Mouse (Mus musculus): Measurements from ENCODE around the gene Gm10277. TPM values are rescaled to one million over a fixed set of nuclear protein-coding genes. Genes with fewer than 3 reads are reported as not detected.

Gene Gm10277
- total and polyA plus RNA-seq, 2 experiments from 2014 or later: 0.69 TPM; not detected in 1

DNA sequence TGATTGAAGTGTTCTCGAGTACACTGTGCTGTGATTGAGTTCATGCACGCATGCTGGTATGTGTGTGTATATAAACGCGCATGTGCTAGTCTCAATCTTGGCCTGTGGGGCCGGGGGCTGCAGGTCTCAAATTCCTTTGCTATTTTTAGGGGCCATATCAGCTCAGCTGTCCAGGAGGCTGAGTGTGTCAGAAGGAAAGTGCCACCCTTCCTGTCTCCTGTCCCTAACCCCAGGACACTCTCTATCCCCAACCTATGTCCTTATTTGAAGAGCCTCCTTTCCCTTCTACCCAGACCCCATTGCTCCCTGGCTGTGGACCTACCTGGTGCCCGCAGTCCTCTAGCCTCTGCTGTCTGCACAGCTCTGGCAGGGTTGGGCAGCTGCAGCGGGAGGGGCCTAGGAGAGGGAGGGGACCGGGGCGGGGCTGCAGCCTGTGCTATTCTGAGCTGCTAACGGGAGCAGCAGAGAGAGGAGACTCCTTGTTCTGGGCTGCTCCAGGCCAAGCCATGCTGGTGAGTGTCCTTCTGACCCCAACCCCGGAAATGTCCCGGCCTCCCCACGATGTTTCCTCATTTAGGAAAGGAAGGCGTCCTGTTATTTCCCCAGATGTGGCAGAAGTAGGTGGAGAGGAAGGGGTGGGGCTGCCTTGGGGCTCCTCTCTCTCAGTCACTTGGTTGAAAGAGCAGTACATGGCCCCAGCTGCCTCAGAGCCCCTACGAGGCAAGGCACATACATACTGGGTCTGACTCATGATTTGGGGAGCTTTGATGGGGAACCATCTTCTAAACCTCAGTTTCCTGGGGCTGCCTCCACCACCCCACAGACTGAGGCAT lies 13.5 kb upstream of the Gm10277 start:
- H3K27ac ChIP-seq: no peak overlapping the region
- TF ChIP-seq CTCF (IDR thresholded peaks at IDR 0.05; ENCODE audit: low read depth): no peak
- H3K4me3 ChIP-seq (ENCODE audit: low read length): no peak overlapping the region
- no peaks in the 10 kb centered on the region for H3K9me3 ChIP-seq (ENCODE audit: low read length)
- no peaks in the 10 kb centered on the region for H3K27me3 ChIP-seq (ENCODE audit: insufficient read depth, low read length)
- peaks cover 6% of the 10 kb centered on the region; the same call in 1 of the 2 replicates for H3K4me1 ChIP-seq (ENCODE audit: insufficient read depth, low read length)
- no peak overlapping the region; the same call in 1 of the 2 replicates for H3K9ac ChIP-seq (replicated peaks; ENCODE audit: low read length)
- no peaks in the 10 kb centered on the region for H3K36me3 ChIP-seq (ENCODE audit: insufficient read depth, low read length)
- 0 out of 2 replicates have a peak overlapping the region, but pooled peaks have one; percentile 18 for H3K4me2 ChIP-seq (ENCODE audit: low read depth, low read length)
- ATAC-seq (peak; percentile 62; the same call in 1 of the 2 replicates), DNase-seq (ENCODE audit: low spot score) (no peak)
- WGBS: 37% methylated on average over 14 of the region's 15 CpGs

- DNase-seq (ENCODE audit: low spot score) (no peak), ATAC-seq (no peak)
- Histone ChIP-seq H3K27ac (no peak overlapping the region), H3K4me3 (ENCODE audit: low read length) (no peak overlapping the region), H3K36me3 (ENCODE audit: insufficient read depth, low read length) (no peaks in the 10 kb centered on the region), H3K4me1 (ENCODE audit: insufficient read depth, low read length) (peaks cover 6% of the 10 kb centered on the region; the same call in 1 of the 2 replicates), H3K27me3 (ENCODE audit: insufficient read depth, low read length) (no peaks in the 10 kb centered on the region), H3K9me3 (ENCODE audit: low read length) (no peaks in the 10 kb centered on the region), H3K9ac (replicated peaks; ENCODE audit: low read length) (no peak overlapping the region), H3K4me2 (ENCODE audit: low read depth, low read length) (no peak overlapping the region)
- TF ChIP-seq CTCF (IDR thresholded peaks at IDR 0.05; ENCODE audit: low read depth): no peak
- WGBS: 61% methylated on average over 9 of the region's 9 CpGs
These were observed 12.9 kb upstream of the Gm10277 start for GRCm38 (mm10) chr11:77800491-77800868.

GRCm38 (mm10) chr11:77795216-77795615 lies 7.7 kb upstream of the Gm10277 start:
- Histone ChIP-seq H3K4me1 (ENCODE audit: insufficient read depth, low read length) (peaks cover 14% of the 10 kb centered on the region), H3K27me3 (ENCODE audit: insufficient read depth, low read length) (no peaks in the 10 kb centered on the region), H3K4me2 (ENCODE audit: low read depth, low read length) (no peak overlapping the region), H3K27ac (no peak overlapping the region), H3K36me3 (ENCODE audit: insufficient read depth, low read length) (no peaks in the 10 kb centered on the region), H3K9ac (replicated peaks; ENCODE audit: low read length) (no peak overlapping the region), H3K9me3 (ENCODE audit: low read length) (no peaks in the 10 kb centered on the region), H3K4me3 (ENCODE audit: low read length) (no peak overlapping the region)
- ATAC-seq: no peak
- 73% methylated on average over 5 of the region's 5 CpGs for WGBS
- no peak for TF ChIP-seq CTCF (IDR thresholded peaks at IDR 0.05; ENCODE audit: low read depth)
- no peak for DNase-seq (ENCODE audit: low spot score)

DNA sequence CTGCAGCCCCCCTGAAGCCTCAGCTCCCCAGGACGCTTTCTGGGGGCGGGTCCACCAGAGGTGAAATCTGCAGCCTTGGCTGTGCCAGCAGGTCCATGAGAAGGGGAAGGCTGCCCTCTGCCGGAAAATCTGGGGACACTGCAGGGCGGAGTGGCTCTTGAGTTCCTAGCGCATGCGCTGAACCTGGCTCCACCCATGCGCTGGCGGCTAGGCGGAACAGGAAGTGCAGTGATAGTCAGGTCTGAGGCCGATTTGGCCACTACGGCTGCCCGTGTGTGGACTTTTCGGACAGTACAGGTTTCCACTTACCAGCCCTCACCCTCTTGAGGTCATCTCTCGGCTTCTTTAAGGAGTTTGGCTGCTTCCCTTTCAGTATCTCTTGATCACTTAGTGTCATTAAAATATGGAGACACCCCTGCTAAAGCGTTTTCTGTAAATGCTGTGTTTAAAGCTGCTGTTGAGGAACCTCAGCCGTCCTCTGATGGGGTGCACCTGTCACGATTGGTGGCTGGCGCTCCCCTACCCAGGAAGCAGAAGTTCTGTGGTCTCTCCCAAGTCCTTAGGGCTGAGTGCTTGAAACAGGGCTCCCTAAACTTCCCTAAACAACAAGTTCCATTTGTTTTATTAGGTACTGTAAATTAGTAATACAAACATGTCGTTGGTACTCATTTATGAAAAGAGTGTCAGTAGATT lies 5.8 kb upstream of the Gm10277 start:
- ATAC-seq (peak; percentile 91), DNase-seq (ENCODE audit: low spot score) (peak; percentile 98)
- Histone ChIP-seq H3K9me3 (ENCODE audit: low read length) (no peaks in the 10 kb centered on the region), H3K9ac (replicated peaks; ENCODE audit: low read length) (peak overlapping the region; percentile 47), H3K4me2 (ENCODE audit: low read depth, low read length) (peak overlapping the region; percentile 75), H3K27ac (peak overlapping the region; percentile 74; the same call in 1 of the 2 replicates), H3K36me3 (ENCODE audit: insufficient read depth, low read length) (no peaks in the 10 kb centered on the region), H3K4me1 (ENCODE audit: insufficient read depth, low read length) (peaks cover 15% of the 10 kb centered on the region), H3K27me3 (ENCODE audit: insufficient read depth, low read length) (no peaks in the 10 kb centered on the region), H3K4me3 (ENCODE audit: low read length) (peak overlapping the region; percentile 38)
- 4% methylated on average over 19 of the region's 19 CpGs for WGBS
- TF ChIP-seq CTCF (IDR thresholded peaks at IDR 0.05; ENCODE audit: low read depth): peak; percentile 99

DNA sequence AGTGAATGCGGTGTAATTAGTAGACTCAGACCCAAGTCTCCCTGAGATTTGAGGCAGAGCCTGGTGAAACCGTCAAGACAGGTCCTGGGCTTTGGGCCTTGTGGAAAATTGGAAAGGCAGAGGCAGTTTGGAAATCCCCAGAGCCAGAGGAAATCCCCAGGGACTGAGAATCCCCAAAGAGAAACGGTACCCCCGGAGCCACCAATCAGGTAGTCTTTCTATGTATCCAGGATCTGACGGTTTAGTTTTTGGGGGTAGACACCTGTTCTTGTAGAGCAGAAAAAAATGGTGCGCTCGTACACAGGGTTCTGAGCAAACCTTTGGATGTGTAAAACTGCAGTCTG lies 5.0 kb upstream of the Gm10277 start:
- Histone ChIP-seq H3K4me3 (ENCODE audit: low read length) (no peak overlapping the region), H3K27ac (peak overlapping the region; percentile 74), H3K36me3 (ENCODE audit: insufficient read depth, low read length) (no peaks in the 10 kb centered on the region), H3K4me1 (ENCODE audit: insufficient read depth, low read length) (peaks cover 15% of the 10 kb centered on the region), H3K4me2 (ENCODE audit: low read depth, low read length) (no peak overlapping the region), H3K9me3 (ENCODE audit: low read length) (no peaks in the 10 kb centered on the region), H3K9ac (replicated peaks; ENCODE audit: low read length) (no peak overlapping the region), H3K27me3 (ENCODE audit: insufficient read depth, low read length) (no peaks in the 10 kb centered on the region)
- ATAC-seq: no peak
- no peak for DNase-seq (ENCODE audit: low spot score)
- no peak for TF ChIP-seq CTCF (IDR thresholded peaks at IDR 0.05; ENCODE audit: low read depth)
- 65% methylated on average over 7 of the region's 7 CpGs for WGBS

GRCm38 (mm10) chr11:77791752-77792565 lies 4.4 kb upstream of the Gm10277 start:
- no peak for TF ChIP-seq CTCF (IDR thresholded peaks at IDR 0.05; ENCODE audit: low read depth)
- ATAC-seq: no peak
- H3K4me3 ChIP-seq (ENCODE audit: low read length): no peak overlapping the region
- DNase-seq (ENCODE audit: low spot score): peak; percentile 47
- H3K9ac ChIP-seq (replicated peaks; ENCODE audit: low read length): no peak overlapping the region
- peak overlapping the region; percentile 74 for H3K27ac ChIP-seq
- no peaks in the 10 kb centered on the region for H3K27me3 ChIP-seq (ENCODE audit: insufficient read depth, low read length)
- no peaks in the 10 kb centered on the region for H3K36me3 ChIP-seq (ENCODE audit: insufficient read depth, low read length)
- H3K4me1 ChIP-seq (ENCODE audit: insufficient read depth, low read length): peaks cover 15% of the 10 kb centered on the region
- no peak overlapping the region for H3K4me2 ChIP-seq (ENCODE audit: low read depth, low read length)
- H3K9me3 ChIP-seq (ENCODE audit: low read length): no peaks in the 10 kb centered on the region
- 42% methylated on average over 12 of the region's 12 CpGs for WGBS

All from hindbrain, postnatal 0 days (tissue).